Mouse (Mus musculus) ZHBTc4 (cell line): ENCODE results near the gene Tceal5.
"Not testable (repeated sequence)": the region's sequence is repeated elsewhere in the genome, so short reads cannot be mapped to it uniquely, and the experiment has no call there.

Experiments
- DNase-seq: peaks from one replicate; pipeline ENCODE4 v3.0.0-alpha.2; 2011; ENCODE audit warnings: low read depth, low spot score

The Tceal5 gene

GRCm38 (mm10) chrX:136203664-136204066, at the start of gene Tceal5:
Tceal5 (minus strand) TSS chrX:136203876.
- peak; percentile 31 for DNase-seq

GRCm38 (mm10) chrX:136252023-136252729, 48.5 kb upstream of the Tceal5 start:
- DNase-seq: no peak

- DNase-seq: no peak
Observed at GRCm38 (mm10) chrX:136249671-136250070, 46.0 kb upstream of the Tceal5 start.

DNA sequence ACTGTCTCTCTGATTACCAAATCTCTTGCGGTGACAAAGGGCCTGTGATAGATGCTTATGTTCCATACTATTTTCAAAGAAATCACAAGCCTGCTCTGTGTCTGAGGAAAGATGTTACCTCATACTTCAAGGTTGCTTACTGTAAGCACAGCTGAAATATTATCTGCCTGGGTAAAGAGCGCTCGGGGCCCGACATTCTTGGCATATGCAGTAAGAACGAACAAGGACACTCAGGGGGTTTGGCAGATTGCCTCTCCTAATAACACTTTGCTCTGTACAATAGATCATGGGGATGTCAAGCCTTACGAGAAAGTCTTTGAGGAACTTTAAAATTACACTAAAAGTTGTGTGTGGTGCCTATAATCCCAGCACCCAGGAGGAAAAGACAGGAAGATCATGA, 45.1 kb upstream of the Tceal5 start:
- no peak for DNase-seq

DNA sequence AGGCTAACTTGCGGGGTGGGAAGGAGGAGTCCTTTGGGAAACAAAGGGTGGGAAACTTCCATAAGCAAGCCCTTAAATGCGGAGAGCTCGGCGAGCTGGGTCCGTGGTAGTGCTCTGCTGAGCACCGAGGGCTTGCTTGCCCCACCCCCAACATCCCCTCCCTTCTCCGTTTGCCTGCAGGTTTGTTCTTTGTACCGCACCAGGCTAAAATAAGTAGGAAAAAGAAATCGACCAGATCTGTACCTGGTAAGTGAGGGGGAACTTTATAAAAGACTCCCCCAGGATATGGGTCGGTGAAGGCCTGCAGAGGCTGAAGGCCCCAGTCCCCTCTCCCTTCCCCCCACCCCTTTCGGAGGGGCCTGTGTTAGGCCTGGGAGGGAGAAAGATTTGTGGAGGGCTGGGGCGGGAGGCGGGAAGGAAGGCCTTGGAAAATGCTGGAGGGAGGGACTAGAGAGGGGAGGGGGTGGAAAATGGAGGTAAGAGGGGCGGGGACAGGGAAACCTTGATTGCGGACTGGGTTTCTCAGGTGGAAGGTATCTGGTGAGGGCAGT, 41.9 kb upstream of the Tceal5 start:
- peak; percentile 86 for DNase-seq

GRCm38 (mm10) chrX:136244574-136245229, 41.0 kb upstream of the Tceal5 start, which contains the start of gene Tceal9:
Tceal9 (plus strand) TSS chrX:136245079.
- DNase-seq: peak; percentile 89

- DNase-seq: no peak
Observed at GRCm38 (mm10) chrX:136243181-136243580, 39.5 kb upstream of the Tceal5 start.

- peak; percentile 15 for DNase-seq
Observed at GRCm38 (mm10) chrX:136238118-136238517, 34.4 kb upstream of the Tceal5 start.

DNA sequence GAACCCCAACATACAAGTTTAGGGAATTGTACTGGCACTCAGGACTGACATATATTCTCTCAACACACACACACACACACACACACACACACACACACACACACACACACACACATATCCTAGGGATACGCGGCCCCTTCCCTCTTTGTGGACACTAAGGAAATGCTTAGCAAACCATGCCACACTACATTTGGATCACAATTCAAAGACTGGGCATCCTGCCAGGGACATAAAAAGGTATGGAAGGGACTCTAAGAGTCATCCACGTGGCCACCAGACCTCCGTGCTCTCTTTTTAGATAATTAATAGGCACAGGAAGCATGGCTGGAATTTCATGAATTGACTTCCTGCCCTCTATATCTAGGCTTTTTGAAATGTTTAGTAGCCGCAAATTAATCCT, 24.1 kb upstream of the Tceal5 start:
- no peak for DNase-seq

DNA sequence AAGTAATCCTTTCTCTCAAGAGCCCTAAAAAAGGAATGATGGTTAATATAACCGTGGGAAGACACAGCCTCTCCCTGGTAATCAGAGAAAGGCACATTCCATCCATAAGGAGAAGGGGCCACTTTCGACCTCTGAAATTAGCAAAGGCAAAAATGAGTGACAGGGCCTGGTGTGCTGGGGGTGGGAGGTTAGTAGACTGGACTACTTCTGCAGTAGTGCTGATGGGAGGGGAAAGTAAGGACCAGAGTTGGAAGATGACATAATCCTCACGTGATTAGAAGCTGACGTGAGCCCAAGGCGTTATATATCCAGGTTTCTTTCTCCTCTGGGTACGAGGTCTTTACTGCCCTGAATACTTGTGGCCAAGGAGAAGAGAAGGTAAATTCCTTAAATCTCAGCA, 20.0 kb upstream of the Tceal5 start:
- DNase-seq: no peak

DNA sequence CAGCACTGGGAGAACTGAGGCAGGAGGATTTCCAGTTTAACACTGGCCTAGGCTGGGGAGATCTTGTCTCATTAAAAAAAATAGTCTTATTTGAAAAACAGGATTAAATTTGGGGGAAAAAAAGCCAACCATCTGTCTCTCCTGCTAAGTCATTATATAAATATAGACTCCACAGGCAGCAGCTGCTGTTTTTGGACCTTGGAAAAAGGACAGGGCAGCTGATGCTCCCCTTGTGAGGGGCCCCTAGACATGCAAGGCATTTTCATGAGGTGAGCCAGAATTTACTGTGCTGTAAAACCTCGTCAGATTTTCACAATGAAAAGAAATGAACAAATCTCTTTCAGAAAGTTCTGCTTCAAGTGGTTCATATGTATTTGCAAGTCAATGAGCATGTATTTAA, 12.6 kb upstream of the Tceal5 start:
- DNase-seq: no peak

- DNase-seq: not testable (repeated sequence)
Observed at GRCm38 (mm10) chrX:136214729-136215677, 11.3 kb upstream of the Tceal5 start, which contains the start of the genes Tceal7 and Bex1. Tceal7 (plus strand) TSS chrX:136214779. Bex1 (minus strand) TSS chrX:136215513.

DNA sequence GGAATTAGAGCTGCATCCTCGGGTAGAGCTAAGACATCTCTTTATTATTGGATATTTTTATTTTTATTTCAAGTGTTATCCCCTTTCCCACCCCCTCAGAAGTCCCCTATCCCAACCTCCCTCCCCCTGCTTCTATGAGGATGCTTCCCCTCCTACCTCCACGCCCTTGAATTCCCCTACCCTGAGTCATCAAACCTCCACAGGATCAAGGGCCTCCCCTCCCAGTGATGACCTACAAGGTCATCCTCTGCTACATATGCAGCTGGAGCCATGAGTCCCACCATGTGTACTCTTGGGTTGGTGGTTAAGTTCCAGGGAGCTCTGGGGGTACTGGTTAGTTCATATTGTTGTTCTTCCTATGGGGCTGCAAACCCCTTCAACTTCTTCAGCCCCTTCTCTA, 9.7 kb upstream of the Tceal5 start:
- peak; percentile 46 for DNase-seq

- no peak for DNase-seq
Observed at GRCm38 (mm10) chrX:136204406-136204805, 730 bp upstream of the Tceal5 start.

GRCm38 (mm10) chrX:136203257-136203656, 419 bp downstream of the Tceal5 start:
- DNase-seq: no peak

DNA sequence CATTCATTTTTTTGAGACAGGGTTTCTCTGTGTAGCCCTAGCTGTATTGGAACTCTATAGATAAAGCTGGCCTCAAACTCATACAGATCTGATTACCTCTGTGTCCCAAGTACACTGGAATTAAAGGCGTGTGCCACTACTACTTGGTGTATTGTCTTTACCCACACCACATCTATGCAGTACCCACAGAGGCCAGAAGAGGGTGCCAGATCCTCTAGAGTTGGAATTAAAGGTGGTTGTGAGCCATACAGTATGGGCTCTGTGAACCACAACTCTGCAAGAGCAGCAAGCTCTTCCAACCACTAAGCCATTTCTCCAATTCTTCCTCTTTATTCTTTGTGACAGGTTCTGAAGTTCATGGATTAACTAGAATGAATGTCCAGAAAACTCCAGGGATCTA, 6.8 kb downstream of the Tceal5 start:
- DNase-seq: peak; percentile 74

GRCm38 (mm10) chrX:136195193-136195944, 8.3 kb downstream of the Tceal5 start:
- DNase-seq: peak; percentile 57

GRCm38 (mm10) chrX:136183107-136183506, 20.6 kb downstream of the Tceal5 start:
- no peak for DNase-seq

GRCm38 (mm10) chrX:136180897-136181553, 22.7 kb downstream of the Tceal5 start:
- DNase-seq: peak; percentile 69

DNA sequence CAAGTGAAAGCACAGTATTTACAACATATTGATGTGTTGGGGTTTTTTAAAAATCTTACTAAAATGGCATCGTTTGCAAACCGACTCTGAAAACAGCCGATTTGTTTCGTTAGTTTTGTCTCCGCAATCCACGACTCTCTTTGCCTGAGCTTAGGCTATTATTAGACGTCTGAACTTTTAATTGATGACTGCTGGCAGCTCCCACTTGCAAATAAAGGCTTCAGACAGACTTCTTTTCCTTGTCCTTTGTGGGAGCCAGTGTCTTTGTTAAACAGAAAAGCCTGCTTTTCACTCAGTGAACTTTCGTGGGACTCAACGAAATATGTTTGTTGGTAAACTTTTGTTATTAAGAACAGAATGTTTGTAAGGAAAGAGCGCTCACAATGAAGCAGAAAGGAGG, 30.9 kb downstream of the Tceal5 start:
- no peak for DNase-seq
